Mouse (Mus musculus) heart, embryonic 14.5 days (tissue): Measurements from ENCODE around the gene Entr1. TPM values are rescaled to one million over a fixed set of nuclear protein-coding genes. Genes with fewer than 3 reads are reported as not detected.
A peak's percentile ranks its signal among the peaks of the same experiment; 100 is the strongest.

Experiments
- ATAC-seq: fragments of 200-750 bp; cut with Nextera tagmentation; 2 replicates; pipeline ENCODE4 v1.8.0; 2017; ENCODE audit warnings: low read depth, moderate TSS enrichment; ENCODE audit not compliant: insufficient number of reproducible peaks, insufficient read depth, low FRiP score
- H3K27ac ChIP-seq, 2 experiments: fragments of 200-500 bp in 1 of 2; fragments of 300-500 bp in 1 of 2; sonication (generic) in 1 of 2; replicated peaks in 1 of 2; 2 replicates each; pipeline ENCODE4 v1.5.1; 2012 to 2014; ENCODE audit warnings: low read depth in 2 of 2, low read length in 2 of 2, control low read depth in 1 of 2, mild to moderate bottlenecking in 1 of 2, mixed read lengths in 1 of 2; ENCODE audit not compliant: control insufficient read depth in 1 of 2, insufficient read depth in 1 of 2
- H3K27me3 ChIP-seq: fragments of 300-500 bp; sonication (generic); 2 replicates; pipeline ENCODE4 v1.6.1; 2014; ENCODE audit warnings: mild to moderate bottlenecking, low read length, control low read depth; ENCODE audit not compliant: control insufficient read depth, insufficient read depth
- H3K36me3 ChIP-seq: fragments of 300-500 bp; sonication (generic); 2 replicates; pipeline ENCODE4 v1.6.1; 2014; ENCODE audit warnings: mild to moderate bottlenecking, control low read depth, low read length, mixed read lengths; ENCODE audit not compliant: control insufficient read depth, insufficient read depth
- H3K4me1 ChIP-seq, 2 experiments: fragments of 200-500 bp in 1 of 2; fragments of 300-500 bp in 1 of 2; sonication (generic) in 1 of 2; 2 replicates each; pipeline ENCODE4 v1.6.1; 2012 to 2014; ENCODE audit warnings: low read length in 2 of 2, control low read depth in 1 of 2, mixed read lengths in 1 of 2; ENCODE audit not compliant: control insufficient read depth in 2 of 2, insufficient read depth in 2 of 2
- H3K4me2 ChIP-seq: fragments of 300-500 bp; sonication (generic); 2 replicates; pipeline ENCODE4 v1.6.1; 2014; ENCODE audit warnings: mild to moderate bottlenecking, low read length
- H3K4me3 ChIP-seq, 2 experiments: fragments of 200-500 bp in 1 of 2; fragments of 300-500 bp in 1 of 2; sonication (generic) in 1 of 2; 2 replicates each; pipeline ENCODE4 v1.5.1; 2012 to 2014; ENCODE audit warnings: low read length in 2 of 2, mild to moderate bottlenecking in 2 of 2, control low read depth in 1 of 2, low read depth in 1 of 2, moderate library complexity in 1 of 2; ENCODE audit not compliant: control insufficient read depth in 1 of 2, insufficient read depth in 1 of 2
- H3K9ac ChIP-seq: fragments of 300-500 bp; sonication (generic); 2 replicates; pipeline ENCODE4 v1.6.1; 2014; ENCODE audit warnings: mild to moderate bottlenecking, low read length
- H3K9me3 ChIP-seq: fragments of 300-500 bp; sonication (generic); 2 replicates; pipeline ENCODE4 v1.6.1; 2016; ENCODE audit warnings: low read length, control low read depth; ENCODE audit not compliant: control insufficient read depth
- WGBS: fragments of 180-500 bp; shearing (Covaris S2); extraction: QIAGEN DNeasy Blood & Tissue Kit; methylation state at CpG from one replicate; pipeline ENCODE4 v1.1.7; 2014; 5-methylcytosine and 5-hydroxymethylcytosine counted together
- polyA plus RNA-seq: library from polyadenylated mRNA; unstranded; fragments of >200 nt; fragmentation: Nextera tagmentation; extraction: Ambion mirVana; gene quantifications from 2 replicates; pipeline ENCODE4 v1.2.1, GENCODE M21; 2014

Gene Entr1
- polyA plus RNA-seq, result 67.7 and 75.6 TPM in 2 replicates

GRCm38 (mm10) chr2:26389154-26389690 lies at the start of gene Entr1, which contains the start of gene Pmpca:
Gene Entr1, minus strand, starts transcription at chr2:26389316.
Gene Pmpca, plus strand, starts transcription at chr2:26389339.
- H3K4me1 ChIP-seq, result peaks cover 5 to 15% of the 10 kb centered on the region in 2 experiments
- peak within 1 kb of the TSS; percentile 90 for H3K4me2 ChIP-seq
- WGBS, result under 1% methylated on average over 53 of the region's 60 CpGs
- H3K27ac ChIP-seq, result peak within 1 kb of the TSS; percentile 28 to 70; a peak in 3 of 4 replicates
- H3K9ac ChIP-seq, result peak within 1 kb of the TSS; percentile 96
- ATAC-seq, result peak; percentile 79
- H3K9me3 ChIP-seq, result no peaks in the 10 kb centered on the region
- peaks cover 75% of the 10 kb centered on the region for H3K36me3 ChIP-seq
- peak within 1 kb of the TSS; percentile 94 to 97 for H3K4me3 ChIP-seq
- no peaks in the 10 kb centered on the region for H3K27me3 ChIP-seq

GRCm38 (mm10) chr2:26438373-26438772 lies 49.3 kb upstream of the Entr1 start:
- ATAC-seq, result no peak
- H3K36me3 ChIP-seq, result peaks cover 81% of the 10 kb centered on the region

GRCm38 (mm10) chr2:26437221-26437620 lies 48.1 kb upstream of the Entr1 start:
- whole genome bisulfite sequencing, result 54% methylated on average over 4 of the region's 4 CpGs
- H3K4me2 ChIP-seq, result no peak overlapping the region
- no peak overlapping the region for H3K4me3 ChIP-seq
- H3K9ac ChIP-seq, result no peak overlapping the region
- H3K4me1 ChIP-seq, result peaks cover 0 to 4% of the 10 kb centered on the region in 2 experiments; a peak in 1 of 4 replicates
- H3K27me3 ChIP-seq, result no peaks in the 10 kb centered on the region
- no peaks in the 10 kb centered on the region for H3K9me3 ChIP-seq
- peaks cover 93% of the 10 kb centered on the region for H3K36me3 ChIP-seq
- H3K27ac ChIP-seq, result no peak overlapping the region
- ATAC-seq, result no peak

More at GRCm38 (mm10) chr2:26438373-26438772, 49.3 kb upstream of the Entr1 start:
- no peak overlapping the region for H3K9ac ChIP-seq
- H3K4me2 ChIP-seq, result no peak overlapping the region
- H3K4me3 ChIP-seq, result no peak overlapping the region
- H3K4me1 ChIP-seq, result peaks cover 0 to 9% of the 10 kb centered on the region in 2 experiments; a peak in 2 of 4 replicates
- H3K27me3 ChIP-seq, result no peaks in the 10 kb centered on the region
- no peak overlapping the region for H3K27ac ChIP-seq
- 85% methylated on average over 7 of the region's 7 CpGs for WGBS
- no peaks in the 10 kb centered on the region for H3K9me3 ChIP-seq

- Histone ChIP-seq H3K9me3 (no peaks in the 10 kb centered on the region), H3K27me3 (no peaks in the 10 kb centered on the region), H3K9ac (no peak overlapping the region), H3K4me1 (peaks cover 0 to 4% of the 10 kb centered on the region in 2 experiments; a peak in 1 of 4 replicates), H3K27ac (no peak overlapping the region), H3K4me3 (no peak overlapping the region), H3K4me2 (no peak overlapping the region), H3K36me3 (peaks cover 94% of the 10 kb centered on the region)
- ATAC-seq, result no peak
- 88% methylated on average over 7 of the region's 7 CpGs for WGBS
These were observed 45.9 kb upstream of the Entr1 start for GRCm38 (mm10) chr2:26434791-26435572.

GRCm38 (mm10) chr2:26429851-26430250 lies 40.7 kb upstream of the Entr1 start:
- H3K27me3 ChIP-seq, result no peaks in the 10 kb centered on the region
- 90% methylated on average over 5 of the region's 5 CpGs for WGBS
- H3K4me3 ChIP-seq, result no peak overlapping the region
- H3K27ac ChIP-seq, result no peak overlapping the region
- ATAC-seq, result no peak
- H3K4me2 ChIP-seq, result no peak overlapping the region
- no peaks in the 10 kb centered on the region for H3K4me1 ChIP-seq
- no peak overlapping the region for H3K9ac ChIP-seq
- peaks cover 98% of the 10 kb centered on the region for H3K36me3 ChIP-seq
- no peaks in the 10 kb centered on the region for H3K9me3 ChIP-seq

GRCm38 (mm10) chr2:26424541-26424940 lies 35.4 kb upstream of the Entr1 start:
- WGBS, result 85% methylated on average over 2 of the region's 2 CpGs

GRCm38 (mm10) chr2:26423086-26423485 lies 34.0 kb upstream of the Entr1 start:
- Histone ChIP-seq H3K4me3 (no peak overlapping the region), H3K27ac (no peak overlapping the region), H3K4me1 (no peaks in the 10 kb centered on the region), H3K9me3 (no peaks in the 10 kb centered on the region), H3K27me3 (no peaks in the 10 kb centered on the region), H3K36me3 (peaks cover 99% of the 10 kb centered on the region), H3K4me2 (no peak overlapping the region), H3K9ac (no peak overlapping the region)
- no peak for ATAC-seq
- 94% methylated on average over 1 of the region's 1 CpGs for WGBS

More at GRCm38 (mm10) chr2:26424541-26424940, 35.4 kb upstream of the Entr1 start:
- peaks cover 99% of the 10 kb centered on the region for H3K36me3 ChIP-seq
- no peak overlapping the region for H3K9ac ChIP-seq
- H3K4me3 ChIP-seq, result no peak overlapping the region
- no peaks in the 10 kb centered on the region for H3K9me3 ChIP-seq
- H3K27me3 ChIP-seq, result no peaks in the 10 kb centered on the region
- no peak overlapping the region for H3K4me2 ChIP-seq
- ATAC-seq, result no peak
- H3K4me1 ChIP-seq, result no peaks in the 10 kb centered on the region
- no peak overlapping the region for H3K27ac ChIP-seq
